Mouse (Mus musculus): Measurements from ENCODE around the gene Mfsd14b.

The Mfsd14b gene

GRCm38 (mm10) chr13:65112459-65113110, at the start of gene Mfsd14b:
Mfsd14b (minus strand) TSS chr13:65112975.
- DNase-seq (ENCODE audit: low spot score) = peak; percentile 92

GRCm38 (mm10) chr13:65149940-65150339, 37.2 kb upstream of the Mfsd14b start, which contains the start of gene Olfr466:
Olfr466 (plus strand) TSS chr13:65150240.
- DNase-seq (ENCODE audit: low spot score) = no peak

- DNase-seq (ENCODE audit: low spot score) = no peak
These were observed 25.0 kb upstream of the Mfsd14b start, which contains the start of gene Olfr465-ps1 for GRCm38 (mm10) chr13:65137789-65138188. Olfr465-ps1 (plus strand) TSS chr13:65138089.

GRCm38 (mm10) chr13:65127063-65127847, 14.5 kb upstream of the Mfsd14b start:
- no peak for DNase-seq (ENCODE audit: low spot score)

- DNase-seq (ENCODE audit: low spot score) = no peak
These were observed 9.3 kb upstream of the Mfsd14b start for GRCm38 (mm10) chr13:65122111-65122510.

GRCm38 (mm10) chr13:65120984-65121383, 8.2 kb upstream of the Mfsd14b start:
- no peak for DNase-seq (ENCODE audit: low spot score)

GRCm38 (mm10) chr13:65113239-65113638, 464 bp upstream of the Mfsd14b start:
- peak; percentile 2 for DNase-seq (ENCODE audit: low spot score)

- DNase-seq (ENCODE audit: low spot score) = peak; percentile 32
These were observed 814 bp downstream of the Mfsd14b start for GRCm38 (mm10) chr13:65111961-65112360.

- no peak for DNase-seq (ENCODE audit: low spot score)
These were observed 11.5 kb downstream of the Mfsd14b start for GRCm38 (mm10) chr13:65101232-65101631.

- DNase-seq (ENCODE audit: low spot score) = no peak
These were observed 12.1 kb downstream of the Mfsd14b start for GRCm38 (mm10) chr13:65100678-65101077.

GRCm38 (mm10) chr13:65097018-65097417, 15.8 kb downstream of the Mfsd14b start:
- no peak for DNase-seq (ENCODE audit: low spot score)

GRCm38 (mm10) chr13:65095923-65096322, 16.9 kb downstream of the Mfsd14b start:
- DNase-seq (ENCODE audit: low spot score) = no peak

GRCm38 (mm10) chr13:65069969-65070368, 42.8 kb downstream of the Mfsd14b start:
- DNase-seq (ENCODE audit: low spot score) = no peak

- DNase-seq (ENCODE audit: low spot score) = no peak
These were observed 60.1 kb downstream of the Mfsd14b start, which contains the start of gene Prss47 for GRCm38 (mm10) chr13:65052660-65053059. Prss47 (minus strand) TSS chr13:65052760.

GRCm38 (mm10) chr13:65035057-65035456, 77.7 kb downstream of the Mfsd14b start:
- no peak for DNase-seq (ENCODE audit: low spot score)

- no peak for DNase-seq (ENCODE audit: low spot score)
These were observed 80.0 kb downstream of the Mfsd14b start, which contains the start of gene Spata31d1c for GRCm38 (mm10) chr13:65032758-65033157. Spata31d1c (plus strand) TSS chr13:65033058.

Data from yolk sac, embryonic 10.5 days (tissue).